Mouse (Mus musculus) CH12.LX (cell line): ENCODE measurements at regions not wholly inside any gene's neighbourhood (a gene's known extent, or its start where the extent isn't known, plus 50 kb on each side); places are given as distances from the start of the nearest gene placed in this dataset.

Experiments used
- DNase-seq: peaks from one replicate; pipeline ENCODE4 v3.0.0-alpha.2; 2013; ENCODE audit errors: extremely low read depth
- H3K27ac ChIP-seq: 2 replicates; pipeline ENCODE4 v1.5.1; 2012; ENCODE audit warnings: low read depth, mild to moderate bottlenecking, control low read depth, moderate library complexity; ENCODE audit not compliant: insufficient read depth
- H3K27me3 ChIP-seq: replicated peaks from 2 replicates; pipeline ENCODE3; 2012; ENCODE audit warnings: inconsistent platforms
- H3K36me3 ChIP-seq, 2 experiments: replicated peaks in 1 of 2; 2 replicates each; pipeline versions ENCODE3 to v1.6.1; 2012; ENCODE audit warnings: inconsistent platforms in 1 of 2, low read length in 1 of 2, mild to moderate bottlenecking in 1 of 2, mixed read lengths in 1 of 2, moderate library complexity in 1 of 2; ENCODE audit not compliant: control insufficient read depth in 1 of 2, insufficient read depth in 1 of 2
- H3K4me1 ChIP-seq, 2 experiments: 2 replicates each; pipeline ENCODE4 v1.6.1; 2012; ENCODE audit warnings: inconsistent platforms in 1 of 2, moderate library complexity in 1 of 2; ENCODE audit not compliant: insufficient read depth in 2 of 2, control insufficient read depth in 1 of 2
- H3K4me2 ChIP-seq: 2 replicates; pipeline ENCODE4 v1.6.1; 2012; ENCODE audit warnings: low read depth, mild to moderate bottlenecking, control low read depth; ENCODE audit not compliant: poor library complexity, insufficient read depth, severe bottlenecking
- H3K4me3 ChIP-seq, 3 experiments: fragments of 150-350 bp in 1 of 3; sonication (generic) in 1 of 3; replicated peaks in 1 of 3; 2 replicates each; pipeline versions ENCODE3 to v1.5.1; 2011 to 2012; ENCODE audit warnings: low read depth in 2 of 3, low read length in 2 of 3, mild to moderate bottlenecking in 2 of 3, moderate library complexity in 2 of 3, control low read depth in 1 of 3, improper control_type of control experiment in 1 of 3, inconsistent platforms in 1 of 3, mixed read lengths in 1 of 3; ENCODE audit not compliant: poor library complexity in 1 of 3
- H3K79me2 ChIP-seq: replicated peaks from 2 replicates; pipeline ENCODE4 v1.6.1; 2012; ENCODE audit warnings: mild to moderate bottlenecking, moderate library complexity; ENCODE audit not compliant: control insufficient read depth, poor library complexity, insufficient read depth, severe bottlenecking; ENCODE audit errors: extremely low read depth
- H3K9ac ChIP-seq: 2 replicates; pipeline ENCODE4 v1.6.1; 2012; ENCODE audit warnings: low read depth, mild to moderate bottlenecking, control low read depth, moderate library complexity; ENCODE audit not compliant: insufficient read depth
- H3K9me3 ChIP-seq: replicated peaks from 2 replicates; pipeline ENCODE3; 2012; ENCODE audit warnings: low read length, inconsistent platforms, mixed read lengths
- BHLHE40 ChIP-seq: IDR thresholded peaks from 2 replicates; pipeline ENCODE4 v1.6.1; 2011; ENCODE audit warnings: mild to moderate bottlenecking, low read depth, low read length, improper control_type of control experiment
- CHD2 ChIP-seq: IDR thresholded peaks from 2 replicates; pipeline ENCODE4 v1.6.1; 2011; ENCODE audit warnings: low read length, improper control_type of control experiment
- CTCF ChIP-seq, 2 experiments: IDR thresholded peaks in 1 of 2; conservative IDR thresholded peaks in 1 of 2; 2 replicates each; pipeline ENCODE4 v1.5.1; 2011 to 2012; ENCODE audit warnings: low read depth in 2 of 2, low read length in 2 of 2, improper control_type of control experiment in 1 of 2, inconsistent platforms in 1 of 2, mild to moderate bottlenecking in 1 of 2, moderate library complexity in 1 of 2
- ELF1 ChIP-seq: IDR thresholded peaks from 2 replicates; pipeline ENCODE4 v1.6.1; 2014; ENCODE audit warnings: low read depth, mild to moderate bottlenecking, inconsistent platforms, low read length, improper control_type of control experiment
- ETS1 ChIP-seq: conservative IDR thresholded peaks from 2 replicates; pipeline ENCODE4 v1.6.1; 2012; ENCODE audit warnings: low read depth, mild to moderate bottlenecking, inconsistent platforms, low read length, improper control_type of control experiment, moderate library complexity
- GABPA ChIP-seq: IDR thresholded peaks from 2 replicates; pipeline ENCODE4 v1.6.1; 2012; ENCODE audit warnings: low read depth, low read length, improper control_type of control experiment, inconsistent platforms; ENCODE audit not compliant: insufficient replicate concordance
- HCFC1 ChIP-seq: IDR thresholded peaks from 2 replicates; pipeline ENCODE4 v1.6.1; 2012; ENCODE audit warnings: low read depth, mild to moderate bottlenecking, inconsistent platforms, low read length, improper control_type of control experiment
- IRF4 ChIP-seq: IDR thresholded peaks from 2 replicates; pipeline ENCODE4 v1.6.1; 2014; ENCODE audit warnings: low read depth, mild to moderate bottlenecking, inconsistent platforms, low read length, improper control_type of control experiment
- JUN ChIP-seq: IDR thresholded peaks from 2 replicates; pipeline ENCODE4 v1.6.1; 2011; ENCODE audit warnings: low read depth, mild to moderate bottlenecking, low read length, improper control_type of control experiment, moderate library complexity; ENCODE audit not compliant: insufficient read depth
- JUND ChIP-seq: conservative IDR thresholded peaks from 2 replicates; pipeline ENCODE4 v1.6.1; 2011; ENCODE audit warnings: low read depth, low read length, improper control_type of control experiment
- KAT2A ChIP-seq: IDR thresholded peaks from 2 replicates; pipeline ENCODE4 v1.6.1; 2012; ENCODE audit warnings: low read length, improper control_type of control experiment, inconsistent platforms; ENCODE audit not compliant: insufficient replicate concordance
- MAFK ChIP-seq: IDR thresholded peaks from 2 replicates; pipeline ENCODE4 v1.6.1; 2011; ENCODE audit warnings: low read length, improper control_type of control experiment; ENCODE audit not compliant: insufficient replicate concordance
- MAZ ChIP-seq: IDR thresholded peaks from 2 replicates; pipeline ENCODE4 v1.6.1; 2012; ENCODE audit warnings: low read depth, mild to moderate bottlenecking, inconsistent platforms, low read length, improper control_type of control experiment, moderate library complexity
- MXI1 ChIP-seq: IDR thresholded peaks from 2 replicates; pipeline ENCODE4 v1.6.1; 2011; ENCODE audit warnings: mild to moderate bottlenecking, low read depth, low read length, improper control_type of control experiment
- MYC ChIP-seq: IDR thresholded peaks from 2 replicates; pipeline ENCODE4 v1.6.1; 2011; ENCODE audit warnings: low read depth, mild to moderate bottlenecking, improper control_type of control experiment, low read length
- NELFE ChIP-seq: IDR thresholded peaks from 2 replicates; pipeline ENCODE4 v1.6.1; 2011; ENCODE audit warnings: low read depth, low read length, improper control_type of control experiment
- NRF1 ChIP-seq: IDR thresholded peaks from 2 replicates; pipeline ENCODE4 v1.6.1; 2014; ENCODE audit warnings: low read depth, mild to moderate bottlenecking, inconsistent platforms, low read length, improper control_type of control experiment, moderate library complexity
- PAX5 ChIP-seq: IDR thresholded peaks from 2 replicates; pipeline ENCODE4 v1.6.1; 2012; ENCODE audit warnings: low read length, inconsistent platforms, mixed read lengths
- RCOR1 ChIP-seq: conservative IDR thresholded peaks from 2 replicates; pipeline ENCODE4 v1.6.1; 2012; ENCODE audit warnings: low read depth, mild to moderate bottlenecking, inconsistent platforms, low read length, improper control_type of control experiment
- SMC3 ChIP-seq: IDR thresholded peaks from 2 replicates; pipeline ENCODE4 v1.6.1; 2011; ENCODE audit warnings: low read depth, low read length, improper control_type of control experiment
- TBP ChIP-seq: conservative IDR thresholded peaks from 2 replicates; pipeline ENCODE4 v1.6.1; 2011; ENCODE audit warnings: low read depth, low read length, improper control_type of control experiment
- TCF12 ChIP-seq: IDR thresholded peaks from 2 replicates; pipeline ENCODE4 v1.6.1; 2014; ENCODE audit warnings: low read depth, mild to moderate bottlenecking, inconsistent platforms, low read length, improper control_type of control experiment
- UBTF ChIP-seq: IDR thresholded peaks from 2 replicates; pipeline ENCODE4 v1.6.1; 2012; ENCODE audit warnings: low read depth, mild to moderate bottlenecking, inconsistent platforms, low read length, improper control_type of control experiment, moderate library complexity
- USF2 ChIP-seq: conservative IDR thresholded peaks from 2 replicates; pipeline ENCODE4 v1.6.1; 2011; ENCODE audit warnings: low read depth, low read length, improper control_type of control experiment
- ZC3H11A ChIP-seq: IDR thresholded peaks from 2 replicates; pipeline ENCODE4 v1.6.1; 2012; ENCODE audit warnings: low read depth, mild to moderate bottlenecking, inconsistent platforms, low read length, improper control_type of control experiment
- ZKSCAN1 ChIP-seq: IDR thresholded peaks from 2 replicates; pipeline ENCODE4 v1.6.1; 2012; ENCODE audit warnings: low read depth, inconsistent platforms, low read length, improper control_type of control experiment, borderline replicate concordance
- dilution Hi-C: fragments of 300-500 bp; cut with MboI; formaldehyde crosslinking; loops from 2 replicates; pipeline ENCODE4 v1.14.3; 2020; ENCODE audit warnings: low sequenced_read_pairs; ENCODE audit not compliant: extremely low pct_unique_long_range_greater_than_20kb, extremely low pct_ligation_motif_present
- in situ Hi-C: fragments of 300-500 bp; cut with MboI; formaldehyde crosslinking; loops from 3 replicates; pipeline ENCODE4 v1.14.3; 2019; ENCODE audit warnings: low sequenced_read_pairs, low pct_ligation_motif_present, low pct_unique_long_range_greater_than_20kb, mixed read lengths

DNA sequence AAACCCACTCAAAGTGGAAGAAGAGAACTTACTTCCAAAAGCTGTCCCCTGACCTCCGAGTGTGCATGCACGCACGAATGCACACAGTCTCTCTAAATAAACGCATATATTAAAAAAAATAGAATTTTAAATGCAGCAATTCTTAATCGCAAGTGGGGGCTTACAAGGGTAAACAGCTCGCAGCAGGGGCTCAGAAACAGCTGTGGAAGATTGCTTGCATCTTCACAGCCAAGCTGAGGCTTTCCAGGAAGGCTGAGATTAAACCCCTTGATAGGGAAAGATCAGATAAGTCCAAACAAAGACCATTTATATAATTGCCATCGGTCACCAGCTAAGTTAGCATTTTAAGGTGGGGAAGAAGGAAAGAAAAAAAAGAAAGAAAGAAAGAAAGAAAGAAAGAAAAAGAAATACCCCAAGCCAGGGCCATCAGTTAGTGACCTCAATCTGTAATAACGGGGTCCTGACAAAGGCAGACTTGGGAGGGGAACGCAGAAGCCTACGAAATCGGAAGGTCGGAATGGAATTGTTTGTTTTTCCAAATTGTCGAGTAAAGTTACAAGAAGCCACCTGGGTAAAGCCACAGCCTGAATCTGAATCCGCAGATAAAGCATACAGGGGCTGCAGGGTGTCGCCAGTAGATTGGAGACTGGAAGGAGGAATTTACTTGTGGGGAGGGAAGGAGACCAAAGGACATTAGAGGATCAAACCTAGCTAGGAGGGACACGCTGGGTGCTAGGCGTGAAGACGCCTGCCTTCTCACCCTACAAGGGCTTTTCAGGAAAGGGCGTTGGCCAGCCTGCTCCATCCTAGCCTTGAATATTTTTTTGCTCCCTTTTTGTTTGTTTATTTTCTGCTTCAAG is 73.3 kb upstream of the Sall4 start:
- Histone ChIP-seq H3K4me1 (no peaks in the 10 kb centered on the region), H3K27me3 (peaks cover 7% of the 10 kb centered on the region), H3K9ac (no peak overlapping the region), H3K4me3 (no peak overlapping the region), H3K9me3 (peaks cover 4% of the 10 kb centered on the region), H3K79me2 (no peaks in the 10 kb centered on the region), H3K4me2 (no peak overlapping the region), H3K27ac (no peak overlapping the region), H3K36me3 (no peaks in the 10 kb centered on the region)
- in situ Hi-C loops, result no loop called here
- dilution Hi-C loops, result no loop called here
- DNase-seq, result no peak
- TF ChIP-seq NRF1, result no peak
- no peak for TF ChIP-seq MAZ
- no peak for TF ChIP-seq PAX5
- TF ChIP-seq SMC3, result no peak
- no peak for TF ChIP-seq KAT2A
- TF ChIP-seq HCFC1, result no peak
- no peak for TF ChIP-seq NELFE
- TF ChIP-seq BHLHE40, result no peak
- no peak for TF ChIP-seq TCF12
- TF ChIP-seq IRF4, result no peak
- no peak for TF ChIP-seq CTCF (conservative IDR thresholded peaks at IDR 0.05 in 1 of 2, IDR thresholded peaks at IDR 0.05 in 1 of 2; ENCODE audit: low read depth in 2 of 2, low read length in 2 of 2)
- no peak for TF ChIP-seq ETS1
- no peak for TF ChIP-seq JUN
- no peak for TF ChIP-seq ELF1

DNA sequence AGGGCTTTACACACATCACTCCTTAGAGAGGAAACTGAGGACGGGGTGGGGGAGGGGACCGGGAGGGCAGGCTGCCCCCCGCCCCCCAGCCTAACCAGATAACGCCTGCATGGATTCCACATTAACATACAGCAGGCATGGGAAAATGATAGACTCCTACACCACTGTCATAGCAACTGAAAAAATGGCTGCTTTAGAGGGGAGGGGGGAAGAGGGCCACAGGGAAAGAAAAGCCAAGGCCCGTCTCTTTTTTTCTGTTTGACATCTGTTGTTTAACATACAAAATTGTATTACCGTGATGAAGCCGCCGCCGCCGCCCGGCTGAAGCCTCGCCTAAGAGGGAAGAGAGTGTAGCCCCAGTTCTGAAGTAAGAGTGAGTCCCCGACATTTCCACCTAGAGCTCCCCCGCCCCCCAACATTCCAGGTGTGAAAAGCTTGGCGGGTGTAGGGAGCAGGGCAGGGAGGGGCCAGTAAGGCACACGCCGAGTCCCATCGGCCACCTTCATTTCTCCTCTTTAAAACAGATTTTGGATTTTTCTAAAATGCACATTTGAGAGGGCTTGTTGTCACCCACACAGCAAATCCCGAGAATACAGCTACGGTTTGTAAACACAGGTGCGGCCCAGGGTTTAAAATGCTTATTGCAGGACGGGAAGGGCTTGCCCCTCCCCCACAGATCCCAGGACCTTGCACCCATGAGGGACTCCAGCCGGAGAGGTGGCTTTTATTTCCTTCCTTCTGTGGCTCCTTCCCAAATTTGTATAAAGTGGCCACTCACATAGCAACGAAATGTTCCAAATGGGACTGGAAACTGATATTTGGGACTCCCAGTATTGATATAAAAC is 72.3 kb upstream of the Sall4 start:
- Histone ChIP-seq H3K27me3 (peaks cover 4% of the 10 kb centered on the region), H3K4me2 (no peak overlapping the region), H3K36me3 (no peaks in the 10 kb centered on the region), H3K4me3 (no peak overlapping the region), H3K27ac (no peak overlapping the region), H3K9me3 (peaks cover 4% of the 10 kb centered on the region), H3K9ac (no peak overlapping the region), H3K4me1 (no peaks in the 10 kb centered on the region), H3K79me2 (no peaks in the 10 kb centered on the region)
- no peak for TF ChIP-seq GABPA
- no peak for TF ChIP-seq ELF1
- no peak for TF ChIP-seq MYC
- TF ChIP-seq USF2, result no peak
- TF ChIP-seq RCOR1, result no peak
- TF ChIP-seq ZKSCAN1, result no peak
- no peak for TF ChIP-seq TBP
- no peak for TF ChIP-seq MAFK
- no peak for TF ChIP-seq UBTF
- TF ChIP-seq SMC3, result no peak
- TF ChIP-seq TCF12, result no peak
- TF ChIP-seq ETS1, result no peak
- no peak for TF ChIP-seq IRF4
- no peak for TF ChIP-seq BHLHE40
- no peak for TF ChIP-seq NRF1
- TF ChIP-seq ZC3H11A, result no peak
- no peak for TF ChIP-seq MXI1
- no peak for TF ChIP-seq JUN
- TF ChIP-seq CHD2, result no peak
- no peak for TF ChIP-seq JUND
- DNase-seq, result no peak
- in situ Hi-C loops (no loop called here), dilution Hi-C loops (no loop called here)
